Mouse (Mus musculus) liver, embryonic 14.5 days (tissue): Measurements from ENCODE around the gene Lrba. TPM values are rescaled to one million over a fixed set of nuclear protein-coding genes. Genes with fewer than 3 reads are reported as not detected.

Experiments
- ATAC-seq: fragments of 200-750 bp; cut with Nextera tagmentation; 2 replicates; pipeline ENCODE4 v1.8.0; 2017; ENCODE audit warnings: moderate number of reproducible peaks, mild to moderate bottlenecking, moderate library complexity; ENCODE audit not compliant: insufficient read depth
- DNase-seq, 3 experiments: peaks; one replicate each; pipeline ENCODE4 v3.0.0-alpha.2; 2012 to 2013; ENCODE audit warnings: low read depth in 3 of 3, low spot score in 3 of 3
- H3K27ac ChIP-seq: fragments of 300-500 bp; sonication (generic); 2 replicates; pipeline ENCODE4 v1.5.1; 2014; ENCODE audit warnings: moderate library complexity, mild to moderate bottlenecking, control low read depth, inconsistent platforms
- H3K27me3 ChIP-seq: fragments of 300-500 bp; sonication (generic); 2 replicates; pipeline ENCODE4 v1.6.1; 2014; ENCODE audit warnings: mild to moderate bottlenecking, low read length, moderate library complexity; ENCODE audit not compliant: control insufficient read depth, insufficient read depth
- H3K36me3 ChIP-seq: fragments of 300-500 bp; sonication (generic); replicated peaks from 2 replicates; pipeline ENCODE4 v1.6.1; 2014; ENCODE audit warnings: low read depth; ENCODE audit not compliant: control insufficient read depth, insufficient read depth
- H3K4me1 ChIP-seq, 2 experiments: fragments of 200-500 bp in 1 of 2; fragments of 300-500 bp in 1 of 2; sonication (generic) in 1 of 2; replicated peaks; 2 replicates each; pipeline ENCODE4 v1.6.1; 2012 to 2014; ENCODE audit warnings: antibody characterized with exemption in 1 of 2, inconsistent platforms in 1 of 2, low read length in 1 of 2; ENCODE audit not compliant: control insufficient read depth in 2 of 2, insufficient read depth in 2 of 2
- H3K4me2 ChIP-seq: fragments of 300-500 bp; sonication (generic); 2 replicates; pipeline ENCODE4 v1.6.1; 2014; ENCODE audit warnings: low read depth, mild to moderate bottlenecking, control low read depth, moderate library complexity
- H3K4me3 ChIP-seq, 2 experiments: fragments of 200-500 bp in 1 of 2; fragments of 300-500 bp in 1 of 2; sonication (generic) in 1 of 2; 2 replicates each; pipeline ENCODE4 v1.5.1; 2012 to 2014; ENCODE audit warnings: low read depth in 2 of 2, low read length in 2 of 2, mild to moderate bottlenecking in 2 of 2, control low read depth in 1 of 2, inconsistent platforms in 1 of 2, moderate library complexity in 1 of 2; ENCODE audit not compliant: insufficient read depth in 1 of 2
- H3K9ac ChIP-seq: fragments of 300-500 bp; sonication (generic); replicated peaks from 2 replicates; pipeline ENCODE4 v1.6.1; 2014; ENCODE audit warnings: mild to moderate bottlenecking, control low read depth, moderate library complexity
- H3K9me3 ChIP-seq: fragments of 300-500 bp; sonication (generic); 2 replicates; pipeline ENCODE4 v1.6.1; 2016; ENCODE audit warnings: low read length, mixed read lengths; ENCODE audit not compliant: control insufficient read depth
- CTCF ChIP-seq: IDR thresholded peaks from 2 replicates; pipeline ENCODE4 v1.5.1; 2016; ENCODE audit warnings: antibody characterized with exemption, low read depth, control low read depth
- EP300 ChIP-seq: IDR thresholded peaks from 2 replicates; pipeline ENCODE4 v1.6.1; 2016; ENCODE audit warnings: antibody characterized with exemption, low read depth
- WGBS: fragments of 180-500 bp; shearing (Covaris S2); extraction: QIAGEN DNeasy Blood & Tissue Kit; methylation state at CpG from one replicate; pipeline ENCODE4 v1.1.7; 2014; ENCODE audit not compliant: insufficient replicate concordance; 5-methylcytosine and 5-hydroxymethylcytosine counted together
- polyA plus RNA-seq, 2 experiments: library from polyadenylated mRNA; depleted of rRNA in 1 of 2; stranded (reverse) in 1 of 2; unstranded in 1 of 2; fragments of >200 nt; fragmentation: Nextera tagmentation in 1 of 2; extraction: Ambion mirVana in 1 of 2; gene quantifications; 2 replicates each; pipeline versions ENCODE4 v1.2.1 to v1.2.3; 2012 to 2014

Lrba gene
- polyA plus RNA-seq, 2 experiments: 3.7 to 4.4 TPM

DNA sequence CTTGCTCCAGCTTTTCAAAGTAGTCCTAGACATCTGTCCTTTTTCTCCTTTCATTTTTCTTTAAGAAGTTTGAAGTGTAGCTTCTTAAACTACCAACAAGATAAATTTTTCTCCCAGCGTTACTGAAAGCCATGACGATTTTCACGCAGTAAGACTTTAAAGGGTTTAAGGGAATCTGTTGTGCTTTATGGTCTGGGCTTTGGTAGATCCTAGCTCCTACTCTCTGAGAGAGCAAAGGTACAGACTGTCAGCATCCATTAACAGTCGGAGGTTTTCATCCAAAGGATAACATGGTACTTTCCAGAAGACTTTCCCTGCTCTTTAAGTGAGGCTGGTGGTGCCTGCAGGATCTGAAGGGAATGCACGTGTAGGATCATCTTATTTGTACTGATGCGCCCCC, 544.5 kb downstream of the Lrba start:
- no peak for DNase-seq
- 66% methylated on average over 6 of the region's 6 CpGs for WGBS
- TF ChIP-seq CTCF (no peak), EP300 (no peak)

GRCm38 (mm10) chr3:86774566-86775443, 550.3 kb downstream of the Lrba start:
- H3K4me1 ChIP-seq: no peaks in the 10 kb centered on the region; a peak in 1 of 4 replicates
- no peak overlapping the region for H3K4me2 ChIP-seq
- H3K27me3 ChIP-seq: no peaks in the 10 kb centered on the region
- H3K4me3 ChIP-seq: no peak overlapping the region
- H3K9ac ChIP-seq: no peak overlapping the region
- 37% methylated on average over 14 of the region's 14 CpGs for WGBS
- DNase-seq (no peak), ATAC-seq (peak; percentile 37; the same call in 1 of the 2 replicates)
- H3K9me3 ChIP-seq: no peaks in the 10 kb centered on the region
- TF ChIP-seq CTCF: no peak
- TF ChIP-seq EP300: no peak
- H3K36me3 ChIP-seq: no peaks in the 10 kb centered on the region; the same call in 1 of the 2 replicates
- H3K27ac ChIP-seq: no peak overlapping the region; the same call in 1 of the 2 replicates

More for the DNA sequence above, 544.5 kb downstream of the Lrba start:
- Histone ChIP-seq H3K36me3 (no peaks in the 10 kb centered on the region), H3K4me3 (no peak overlapping the region), H3K9me3 (no peaks in the 10 kb centered on the region), H3K9ac (no peak overlapping the region), H3K4me1 (no peaks in the 10 kb centered on the region), H3K27me3 (no peaks in the 10 kb centered on the region), H3K4me2 (no peak overlapping the region), H3K27ac (no peak overlapping the region)
- ATAC-seq: no peak

- 68% methylated on average over 6 of the region's 6 CpGs for WGBS
- H3K27ac ChIP-seq: no peak overlapping the region
Observed at GRCm38 (mm10) chr3:86775444-86775828, 551.0 kb downstream of the Lrba start.

GRCm38 (mm10) chr3:86779704-86780103, 555.2 kb downstream of the Lrba start:
- WGBS: 62% methylated on average over 4 of the region's 4 CpGs
- Histone ChIP-seq H3K4me1 (no peaks in the 10 kb centered on the region; a peak in 1 of 4 replicates), H3K36me3 (no peaks in the 10 kb centered on the region; the same call in 1 of the 2 replicates), H3K4me2 (no peak overlapping the region), H3K27ac (no peak overlapping the region), H3K4me3 (no peak overlapping the region), H3K27me3 (no peaks in the 10 kb centered on the region), H3K9me3 (no peaks in the 10 kb centered on the region), H3K9ac (no peak overlapping the region)
- DNase-seq (no peak), ATAC-seq (0 out of 2 replicates have a peak, but pooled peaks have one; percentile 35)
- peak; percentile 62 for TF ChIP-seq CTCF
- no peak for TF ChIP-seq EP300

More at GRCm38 (mm10) chr3:86775444-86775828, 551.0 kb downstream of the Lrba start:
- Histone ChIP-seq H3K4me1 (no peaks in the 10 kb centered on the region; a peak in 1 of 4 replicates), H3K36me3 (no peaks in the 10 kb centered on the region; the same call in 1 of the 2 replicates), H3K27me3 (no peaks in the 10 kb centered on the region), H3K4me2 (no peak overlapping the region), H3K9ac (no peak overlapping the region), H3K4me3 (no peak overlapping the region), H3K9me3 (no peaks in the 10 kb centered on the region)
- ATAC-seq: no peak
- no peak for DNase-seq
- no peak for TF ChIP-seq EP300
- TF ChIP-seq CTCF: no peak

DNA sequence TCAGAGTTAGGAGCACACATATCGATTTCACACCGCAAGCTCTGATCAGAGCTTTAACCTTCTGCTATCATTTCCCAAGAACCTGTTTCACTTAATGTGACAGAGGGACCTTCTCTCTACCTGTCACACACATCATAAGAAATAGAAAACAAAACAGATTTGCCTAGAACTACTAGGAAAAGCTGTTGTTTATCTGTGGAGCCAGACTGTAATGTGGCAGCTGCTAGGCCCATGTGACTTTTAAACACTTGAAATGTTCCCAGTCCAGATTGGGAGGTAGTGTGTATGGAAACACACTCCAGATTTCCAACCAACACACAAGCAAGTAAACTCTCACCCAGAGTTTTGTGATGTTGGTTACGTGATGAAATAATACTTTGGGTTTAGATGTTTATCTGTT, 559.6 kb downstream of the Lrba start:
- DNase-seq: no peak
- WGBS: 88% methylated on average over 3 of the region's 3 CpGs

More for the DNA sequence above, 559.6 kb downstream of the Lrba start:
- no peak overlapping the region for H3K27ac ChIP-seq
- no peak for ATAC-seq
- H3K4me2 ChIP-seq: no peak overlapping the region
- H3K9ac ChIP-seq: no peak overlapping the region
- no peaks in the 10 kb centered on the region for H3K9me3 ChIP-seq
- no peak for TF ChIP-seq CTCF
- no peak for TF ChIP-seq EP300
- H3K4me1 ChIP-seq: no peaks in the 10 kb centered on the region
- H3K36me3 ChIP-seq: no peaks in the 10 kb centered on the region; the same call in 1 of the 2 replicates
- H3K4me3 ChIP-seq: no peak overlapping the region
- no peaks in the 10 kb centered on the region for H3K27me3 ChIP-seq
